Mouse (Mus musculus) thymus, postnatal 14 days (tissue): ENCODE measurements around the gene Tlr11.

Experiments
- DNase-seq: peaks from one replicate; pipeline ENCODE4 v3.0.0; 2021

Tlr11 gene

DNA sequence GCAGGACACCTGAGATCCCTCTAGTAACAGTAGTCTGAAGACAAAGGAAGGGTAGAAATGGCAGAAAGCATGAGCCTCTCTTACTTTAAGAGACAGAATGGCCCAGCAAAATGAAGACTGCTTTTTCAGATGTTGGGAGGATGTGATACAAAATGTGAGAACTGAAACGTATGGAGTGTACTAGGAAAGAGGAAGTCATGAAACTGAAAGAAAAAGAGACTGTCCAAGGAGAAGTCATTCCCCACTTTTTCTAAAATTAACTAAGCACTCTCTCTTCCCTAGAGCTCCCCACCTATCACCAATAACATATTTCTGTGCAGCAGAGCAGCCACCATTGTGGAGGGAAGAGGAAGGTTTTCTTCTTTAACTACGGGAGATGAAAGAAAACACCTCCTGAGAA lies at the start of gene Tlr11:
Tlr11 (plus strand) TSS at position 322 of the 400 bp plus-strand sequence.
- no peak for DNase-seq

DNA sequence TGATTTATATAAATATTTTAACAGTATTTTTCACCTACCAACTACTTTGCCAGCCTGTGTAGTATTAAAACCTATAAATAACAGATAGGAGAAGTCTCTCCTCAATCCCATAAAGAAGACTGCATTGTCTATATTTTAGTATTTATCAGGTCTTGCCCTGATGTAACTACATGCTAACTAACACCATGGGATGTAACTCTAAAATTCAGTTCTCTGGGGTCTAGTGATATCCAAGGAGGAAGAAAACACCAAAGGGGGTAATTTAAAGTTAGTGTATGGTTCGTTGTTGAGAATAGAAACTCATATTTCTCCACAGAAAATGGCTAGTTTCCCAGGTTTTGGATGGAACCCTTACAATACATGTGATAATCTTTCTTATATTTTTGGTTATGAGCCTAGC lies 31.1 kb upstream of the Tlr11 start, which contains the start of gene Olfr734:
Olfr734 (minus strand) TSS at position 101 of the 400 bp plus-strand sequence.
- no peak for DNase-seq

DNA sequence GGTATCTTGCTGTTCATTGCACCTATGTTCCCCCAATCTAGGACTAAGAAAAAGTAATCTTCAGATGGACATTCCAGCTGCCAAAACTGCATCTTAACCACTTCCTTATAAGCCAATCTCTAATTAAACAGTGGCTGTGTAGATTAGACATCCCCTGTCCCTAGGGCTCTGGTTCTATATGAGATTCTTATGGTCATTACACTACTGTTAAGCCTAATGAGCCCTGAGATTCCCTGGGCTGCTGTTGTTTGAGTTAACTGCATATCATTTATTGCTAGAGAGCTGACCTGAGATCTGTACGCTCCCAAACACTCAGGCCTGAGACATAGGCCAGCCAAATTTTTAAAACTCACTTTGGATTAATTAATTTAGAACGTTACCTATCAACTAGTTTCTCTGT lies 8.9 kb upstream of the Tlr11 start, which contains the start of gene Olfr735:
Olfr735 (minus strand) TSS at position 77 of the 400 bp plus-strand sequence.
- DNase-seq = no peak

DNA sequence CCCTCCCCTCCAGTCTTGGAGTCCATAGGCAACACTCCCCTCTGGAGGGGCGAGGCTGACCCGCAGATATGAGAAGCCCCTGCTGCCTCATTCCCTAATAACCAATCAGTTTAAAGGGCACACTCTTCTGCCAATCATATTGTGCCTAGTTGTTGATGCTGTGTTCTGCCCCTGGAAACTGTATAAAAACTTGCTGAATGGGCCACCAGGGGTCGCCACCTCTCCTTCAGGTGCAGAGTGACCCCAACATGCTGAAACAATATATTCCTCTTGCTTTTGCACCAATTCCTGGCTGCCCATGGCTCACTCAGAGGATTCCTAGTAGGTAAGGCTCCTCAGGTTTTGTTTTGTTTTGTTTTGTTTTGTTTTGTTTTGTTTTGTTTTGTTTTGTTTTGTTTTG lies 5.3 kb upstream of the Tlr11 start:
- DNase-seq = peak; percentile 3

DNA sequence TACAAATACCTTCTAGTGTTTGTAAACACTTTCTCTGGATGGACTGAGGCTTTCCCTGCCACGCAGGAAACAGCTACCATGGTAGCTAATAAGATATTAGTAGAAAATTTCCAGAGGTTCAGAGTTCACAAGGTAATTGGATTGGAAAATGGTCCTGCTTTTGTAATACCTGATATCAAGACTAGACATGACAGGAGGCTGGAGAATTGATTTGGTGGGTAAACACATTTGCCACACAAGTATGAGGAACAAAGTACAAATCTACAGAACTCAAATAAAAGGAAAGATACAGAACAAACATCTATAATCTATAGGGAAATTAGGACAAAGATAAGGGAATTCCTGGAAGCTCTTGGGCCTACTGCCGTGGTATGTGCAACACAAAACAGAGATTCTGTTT lies 989 bp upstream of the Tlr11 start:
- DNase-seq = no peak

DNA sequence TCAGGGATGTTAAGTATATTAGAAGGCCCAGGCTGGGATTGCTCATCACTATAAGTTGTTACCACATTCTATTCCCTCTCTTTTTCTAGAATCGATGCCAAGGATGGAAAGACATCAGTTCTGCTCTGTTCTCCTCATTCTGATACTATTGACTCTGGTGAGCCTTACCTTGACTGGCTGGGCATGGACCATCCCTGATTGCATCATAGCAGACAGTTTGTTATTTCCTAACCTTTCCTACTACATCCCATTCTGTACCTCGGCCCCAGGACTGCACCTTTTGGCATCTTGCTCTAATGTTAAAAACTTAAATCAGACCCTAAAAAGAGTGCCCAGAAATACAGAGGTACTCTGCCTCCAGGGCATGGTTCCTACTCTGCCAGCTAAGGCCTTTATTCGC lies 2.8 kb downstream of the Tlr11 start:
- no peak for DNase-seq

DNA sequence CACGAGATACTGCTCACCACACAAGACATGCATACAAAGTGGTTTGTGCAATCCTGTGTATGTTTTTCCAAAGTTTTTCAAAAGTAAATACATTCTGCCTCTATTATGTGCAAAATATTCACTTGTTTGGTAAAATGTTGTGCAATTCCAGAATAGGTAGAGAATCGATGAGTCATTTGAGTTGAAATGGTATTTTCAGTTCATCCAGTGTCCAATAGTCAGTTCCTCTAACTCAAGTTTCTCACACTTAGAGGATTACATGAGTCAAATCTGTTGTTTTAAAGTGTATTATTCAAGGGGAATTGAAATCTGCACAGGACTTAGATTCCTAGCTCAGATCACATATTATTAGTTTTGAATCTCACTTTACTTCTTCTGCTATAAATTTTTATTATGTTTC lies 5.8 kb downstream of the Tlr11 start:
- DNase-seq = no peak

DNA sequence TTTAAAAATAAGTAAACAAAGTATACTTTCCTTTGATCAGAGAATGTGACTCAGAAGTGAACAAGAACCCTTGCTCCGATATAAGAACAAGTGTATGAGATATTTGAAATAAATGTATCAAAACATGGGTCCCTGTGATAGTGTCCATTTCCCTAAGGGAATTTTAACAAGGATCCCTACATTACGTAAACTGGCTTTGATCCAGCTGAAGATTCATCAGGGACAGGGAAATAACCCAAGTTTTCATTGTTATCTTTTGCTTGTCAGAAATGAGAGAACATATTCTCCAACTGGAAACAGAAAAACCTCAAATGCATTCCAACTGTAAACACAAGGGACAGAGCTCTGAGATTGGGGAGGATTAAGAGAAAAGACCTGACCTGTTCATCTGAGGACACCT lies 23.1 kb downstream of the Tlr11 start, which contains the start of gene Olfr736:
Olfr736 (plus strand) TSS at position 301 of the 400 bp plus-strand sequence.
- DNase-seq = no peak

DNA sequence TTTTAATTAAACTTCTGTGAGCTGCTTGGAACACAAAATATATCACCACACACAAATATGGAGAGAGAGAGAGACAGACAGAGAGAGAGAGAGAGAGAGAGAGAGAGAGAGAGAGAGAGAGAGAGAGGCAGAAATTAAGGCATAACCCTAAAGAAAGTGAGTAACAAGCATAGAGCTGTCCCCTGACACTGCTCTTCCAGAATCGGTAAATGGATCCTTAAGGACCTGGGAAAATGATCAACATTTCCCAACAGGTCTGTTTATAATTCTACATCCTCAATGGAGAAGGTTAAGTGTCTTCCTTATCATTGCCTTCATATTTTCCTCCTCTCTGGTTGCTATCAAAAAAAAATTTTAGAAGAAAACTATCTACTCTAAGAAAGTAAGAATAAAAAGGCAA lies 49.6 kb downstream of the Tlr11 start, which contains the start of gene Olfr738:
Olfr738 (plus strand) TSS at position 301 of the 400 bp plus-strand sequence.
- no peak for DNase-seq
